Mouse (Mus musculus) frontal cortex, postnatal 14 days (tissue): ENCODE results near the gene Patj.
A peak's percentile ranks its signal among the peaks of the same experiment; 100 is the strongest.
"Not testable (repeated sequence)": the region's sequence is repeated elsewhere in the genome, so short reads cannot be mapped to it uniquely, and the experiment has no call there.

Source experiments
- DNase-seq, 2 experiments: peaks; one replicate each; pipeline ENCODE4 v3.0.0; 2022; ENCODE audit warnings: low spot score in 2 of 2

The Patj gene

GRCm38 (mm10) chr4:98654419-98654821 lies 258.8 kb downstream of the Patj start:
- no peak for DNase-seq

GRCm38 (mm10) chr4:98656759-98657158 lies 261.2 kb downstream of the Patj start:
- no peak for DNase-seq

- no peak for DNase-seq
Observed at GRCm38 (mm10) chr4:98659032-98659431, 263.4 kb downstream of the Patj start.

DNA sequence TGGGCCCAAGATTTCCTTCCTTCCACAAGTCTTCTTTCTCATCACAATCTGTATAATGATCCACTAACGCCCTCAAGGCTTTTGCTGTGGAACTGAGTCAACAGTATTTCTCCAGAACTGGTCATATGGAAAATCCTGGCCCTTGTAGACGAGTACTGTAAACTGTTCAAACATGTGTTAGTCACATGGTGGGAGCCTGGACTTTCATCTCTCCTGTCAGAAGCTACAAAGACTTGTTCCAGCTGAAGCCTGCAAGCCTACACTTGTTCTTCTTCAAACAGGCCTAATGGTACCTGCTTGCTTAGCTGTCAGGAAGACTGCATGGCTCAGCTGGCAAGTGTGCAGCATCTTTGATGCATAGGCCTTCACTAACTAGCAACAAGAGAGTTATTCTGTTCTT lies 264.9 kb downstream of the Patj start:
- no peak for DNase-seq

- no peak for DNase-seq
Observed at GRCm38 (mm10) chr4:98665884-98666283, 270.3 kb downstream of the Patj start.

- DNase-seq = no peak
Observed at GRCm38 (mm10) chr4:98666451-98666850, 270.9 kb downstream of the Patj start.

- DNase-seq = no peak
Observed at GRCm38 (mm10) chr4:98667009-98667408, 271.4 kb downstream of the Patj start.

DNA sequence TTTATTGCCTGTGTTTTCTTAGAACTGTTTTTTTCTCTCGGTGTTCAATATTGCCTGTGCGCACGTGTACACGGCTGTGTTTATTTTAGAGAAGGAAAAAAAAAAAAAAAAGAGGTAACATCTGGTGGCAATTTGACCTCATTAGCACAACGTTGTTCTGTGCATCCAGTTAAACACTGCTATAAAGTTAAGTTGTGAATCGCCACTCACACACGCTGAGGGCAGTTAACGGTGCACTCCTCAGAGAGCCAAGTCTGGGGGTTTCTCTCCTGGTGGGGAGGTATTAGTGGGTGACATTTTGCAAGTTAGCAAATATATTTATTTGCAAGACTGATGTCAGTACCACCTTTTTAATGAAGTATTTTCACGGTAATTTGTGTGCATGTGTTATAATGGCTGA lies 281.9 kb downstream of the Patj start:
- DNase-seq = no peak

- DNase-seq = no peak
Observed at GRCm38 (mm10) chr4:98686678-98687267, 291.2 kb downstream of the Patj start.

- DNase-seq = no peak
Observed at GRCm38 (mm10) chr4:98688116-98688515, 292.5 kb downstream of the Patj start.

DNA sequence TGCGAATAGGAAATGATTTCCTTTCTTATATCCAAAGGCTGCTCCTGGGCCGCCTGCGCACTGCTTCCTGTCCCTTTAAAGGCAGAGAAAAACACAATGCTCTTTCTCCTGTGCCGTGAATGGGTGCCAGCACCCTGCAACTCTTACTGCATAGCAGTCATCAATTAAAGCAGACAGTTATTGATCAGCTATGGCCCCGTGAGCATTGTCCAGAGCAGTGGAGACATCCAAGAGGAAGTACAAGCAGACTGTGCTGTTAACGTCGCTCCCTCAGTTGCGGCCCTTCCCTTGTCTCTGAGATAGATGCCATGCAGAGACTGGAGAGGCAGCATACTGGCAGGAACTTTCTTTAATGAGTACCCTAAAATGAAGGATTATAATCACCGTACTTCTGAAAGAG lies 292.9 kb downstream of the Patj start:
- no peak for DNase-seq

DNA sequence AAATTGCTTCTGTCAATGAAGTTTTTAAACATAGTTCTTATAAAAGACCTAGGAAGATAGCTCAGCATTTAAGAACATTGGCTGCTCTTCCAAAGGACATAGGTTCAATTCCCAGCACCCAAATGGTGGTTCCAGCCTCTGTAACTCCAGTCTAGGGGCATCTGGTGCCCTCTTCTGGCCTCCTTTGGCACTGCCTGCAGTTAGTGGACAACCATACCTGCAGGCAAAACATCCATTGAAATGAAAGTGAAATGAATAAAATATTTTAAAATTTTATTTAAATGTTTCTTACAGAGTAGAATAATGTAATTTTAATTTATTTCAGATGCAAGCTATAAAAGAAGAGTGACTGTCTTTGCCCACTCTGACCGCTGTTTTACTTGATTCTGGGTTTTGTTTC lies 294.4 kb downstream of the Patj start:
- no peak for DNase-seq

DNA sequence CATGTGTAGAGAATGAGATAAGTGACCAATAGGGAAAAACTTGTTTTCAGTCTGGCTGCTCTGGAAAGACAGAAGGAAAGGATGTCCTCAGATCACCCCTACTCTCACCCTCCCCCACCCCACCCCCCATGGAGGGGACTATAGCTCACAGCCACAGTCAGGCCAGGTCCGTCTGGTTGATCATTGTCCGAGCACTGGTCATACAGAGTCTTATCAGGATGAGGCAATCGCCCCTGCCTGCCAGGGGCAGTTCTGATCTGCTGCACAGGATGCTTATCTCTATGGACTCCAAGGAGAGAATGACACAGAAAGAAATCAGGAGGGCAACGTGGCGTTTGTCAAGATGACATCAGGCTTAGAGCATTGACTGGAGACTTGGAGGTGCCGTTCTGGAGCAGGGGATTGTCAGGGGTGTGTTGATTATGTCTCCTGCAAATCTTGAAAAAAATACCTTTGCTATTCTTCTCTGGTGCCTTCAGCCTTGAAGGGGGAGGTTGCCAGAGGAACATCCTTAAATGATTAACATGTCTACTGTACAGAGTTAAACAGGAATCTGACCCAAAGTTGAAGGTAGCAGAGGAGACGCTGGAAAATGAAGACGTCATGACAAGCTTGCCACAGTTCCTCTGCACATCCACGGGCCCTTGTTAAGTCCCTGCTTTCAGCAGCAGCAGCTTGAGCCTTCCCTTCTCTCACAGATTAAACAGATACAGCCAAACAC lies 298.0 kb downstream of the Patj start:
- no peak for DNase-seq

GRCm38 (mm10) chr4:98697932-98698331 lies 302.3 kb downstream of the Patj start:
- no peak for DNase-seq

DNA sequence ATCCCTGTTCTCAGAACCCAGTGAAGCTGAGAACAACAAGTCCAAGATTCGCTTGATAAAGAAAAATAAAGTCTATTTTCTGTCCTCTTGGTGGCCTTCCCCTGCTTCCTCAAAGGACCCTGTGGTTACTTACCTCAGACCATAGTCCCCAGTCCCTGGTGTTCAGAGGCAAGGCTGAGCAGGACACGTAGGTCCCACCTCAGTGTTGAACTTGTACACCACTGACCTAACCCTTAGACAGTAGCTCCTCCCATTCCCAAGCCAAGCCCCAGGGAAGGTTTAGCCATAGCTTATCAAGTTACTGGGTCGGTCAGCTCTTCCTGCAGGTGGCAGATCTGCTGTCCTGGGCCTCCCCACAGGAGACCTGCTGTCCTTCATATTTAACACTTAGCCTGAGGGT lies 303.3 kb downstream of the Patj start:
- no peak for DNase-seq

DNA sequence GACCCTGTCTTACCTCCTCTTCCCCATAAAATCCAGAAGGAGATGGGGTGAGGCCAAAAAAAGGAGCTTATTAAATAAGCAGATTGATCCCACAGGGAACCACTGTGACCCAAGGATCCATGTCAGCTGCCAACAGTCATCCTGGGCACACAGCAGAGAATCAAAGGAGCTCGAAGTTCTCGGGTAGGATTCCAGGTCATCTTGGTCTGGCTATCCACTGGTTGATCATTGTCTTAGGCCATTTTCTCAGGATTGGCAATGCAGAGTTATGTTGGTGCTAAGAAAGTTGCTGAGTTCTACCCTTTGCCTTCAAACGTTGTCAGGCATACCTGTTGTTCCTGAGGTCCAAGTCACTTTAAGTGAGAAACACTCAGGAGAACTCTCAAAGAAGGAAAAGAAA lies 304.6 kb downstream of the Patj start:
- DNase-seq = no peak

DNA sequence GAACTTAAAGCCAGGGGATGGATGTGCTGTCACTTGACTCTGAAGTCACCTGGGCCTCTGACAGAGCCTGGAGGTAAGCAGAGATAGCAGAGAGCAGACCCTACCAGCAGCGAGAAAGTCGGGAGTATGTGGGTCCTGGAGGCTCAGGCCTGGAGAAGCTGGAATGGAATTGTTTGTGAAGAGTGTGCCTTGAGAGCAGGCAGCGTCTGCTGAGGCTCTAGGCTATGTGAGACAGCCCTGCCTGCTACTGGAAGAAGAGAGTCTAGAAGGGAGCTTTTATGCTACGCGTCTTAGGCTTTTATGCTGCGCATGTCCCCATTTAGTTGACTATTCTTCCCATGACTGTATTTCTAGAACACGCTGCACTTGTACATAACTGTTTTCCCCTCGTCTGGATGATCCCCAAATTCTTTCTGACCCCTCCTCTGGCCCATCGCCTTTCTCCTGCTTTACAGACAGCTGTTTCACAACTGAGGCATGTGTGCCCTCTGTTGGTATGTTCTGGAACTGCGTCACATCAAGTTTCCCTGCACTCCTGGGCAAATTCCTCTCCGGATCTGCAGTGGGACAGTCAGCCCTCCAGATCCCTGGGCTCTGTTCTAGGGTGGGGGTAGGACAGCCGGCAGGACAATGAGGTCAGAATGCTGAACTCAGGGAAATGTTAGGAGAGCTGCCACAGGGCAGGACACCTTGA lies 306.8 kb downstream of the Patj start:
- DNase-seq = peak; percentile 41 to 79

DNA sequence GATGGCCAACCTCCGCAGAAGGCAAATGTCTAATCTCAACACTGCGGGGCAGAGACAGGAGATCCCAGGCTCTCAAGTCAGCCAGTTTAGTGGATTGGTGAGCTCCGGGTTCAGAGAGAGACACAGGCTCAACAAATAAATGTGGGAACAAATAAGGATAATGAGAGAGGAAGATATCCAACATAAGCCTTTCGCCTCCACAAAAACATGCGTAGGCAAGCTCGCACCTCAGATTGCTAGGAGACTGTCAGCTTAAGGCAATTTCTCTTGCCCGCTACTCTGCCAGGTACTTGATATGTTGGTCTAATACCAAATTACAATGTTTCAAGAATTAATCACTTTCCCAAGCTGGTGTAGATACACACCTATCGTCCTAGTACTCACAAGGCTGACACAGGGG lies 315.3 kb downstream of the Patj start:
- DNase-seq = no peak

- DNase-seq = no peak
Observed at GRCm38 (mm10) chr4:98717735-98718546, 322.4 kb downstream of the Patj start.

DNA sequence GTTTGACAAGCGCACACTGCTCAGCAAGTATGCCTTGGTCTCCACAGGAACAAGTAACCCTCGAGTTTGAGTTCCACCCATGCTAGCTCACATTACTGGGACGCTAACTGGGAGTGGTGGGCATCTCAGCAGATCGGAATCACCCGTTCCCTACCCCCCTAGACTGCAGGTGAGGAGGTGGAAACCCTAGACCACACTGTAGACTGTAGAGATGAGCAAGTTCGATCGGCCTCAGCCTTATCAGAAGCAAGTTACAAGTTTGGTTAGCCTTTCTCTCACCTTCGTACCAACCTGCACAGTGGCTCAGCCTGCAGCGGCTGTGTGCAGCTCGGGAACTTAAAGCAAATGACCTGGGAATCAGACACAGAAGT lies 322.9 kb downstream of the Patj start:
- DNase-seq = no peak

GRCm38 (mm10) chr4:98722454-98722853 lies 326.9 kb downstream of the Patj start:
- DNase-seq = peak; percentile 29 to 48

DNA sequence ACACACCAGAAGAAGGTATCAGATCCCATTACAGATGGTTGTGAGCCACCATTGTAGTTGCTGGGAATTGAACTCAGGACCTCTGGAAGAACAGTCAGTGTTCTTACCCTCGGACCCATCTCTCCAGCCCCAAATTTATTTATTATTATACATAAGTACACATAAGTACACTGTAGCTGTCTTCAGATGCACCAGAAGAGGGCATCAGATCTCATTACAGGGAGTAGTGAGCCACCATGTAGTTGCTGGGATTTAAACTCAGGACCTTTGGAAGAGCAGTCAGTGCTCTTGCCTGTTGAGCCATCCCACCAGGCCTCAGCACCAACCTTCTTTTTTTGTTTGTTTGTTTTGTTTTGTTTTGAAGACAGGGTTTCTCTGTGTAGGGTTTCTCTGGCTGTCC lies 329.1 kb downstream of the Patj start:
- not testable (repeated sequence) for DNase-seq
